Mouse (Mus musculus) embryonic stem cell, embryonic (primary cell): ENCODE measurements around the gene Ube2j2.

Experiments
- CTCF ChIA-PET, 4 experiments: fragments of 300-600 bp in 2 of 4; fragments of 350-600 bp in 2 of 4; sonication (Branson Sonifier 250); formaldehyde crosslinking; loops; one replicate each; lab custom pipeline; 2022; ENCODE audit warnings: inconsistent platforms in 2 of 4; lab: Charles Lee
- POLR2A ChIA-PET, 4 experiments: fragments of 300-600 bp in 2 of 4; fragments of 350-600 bp in 2 of 4; sonication (Branson Sonifier 250); formaldehyde crosslinking; loops; one replicate each; lab custom pipeline; 2022; ENCODE audit warnings: antibody characterized with exemption in 4 of 4, inconsistent platforms in 1 of 4; lab: Charles Lee

Ube2j2 gene

DNA sequence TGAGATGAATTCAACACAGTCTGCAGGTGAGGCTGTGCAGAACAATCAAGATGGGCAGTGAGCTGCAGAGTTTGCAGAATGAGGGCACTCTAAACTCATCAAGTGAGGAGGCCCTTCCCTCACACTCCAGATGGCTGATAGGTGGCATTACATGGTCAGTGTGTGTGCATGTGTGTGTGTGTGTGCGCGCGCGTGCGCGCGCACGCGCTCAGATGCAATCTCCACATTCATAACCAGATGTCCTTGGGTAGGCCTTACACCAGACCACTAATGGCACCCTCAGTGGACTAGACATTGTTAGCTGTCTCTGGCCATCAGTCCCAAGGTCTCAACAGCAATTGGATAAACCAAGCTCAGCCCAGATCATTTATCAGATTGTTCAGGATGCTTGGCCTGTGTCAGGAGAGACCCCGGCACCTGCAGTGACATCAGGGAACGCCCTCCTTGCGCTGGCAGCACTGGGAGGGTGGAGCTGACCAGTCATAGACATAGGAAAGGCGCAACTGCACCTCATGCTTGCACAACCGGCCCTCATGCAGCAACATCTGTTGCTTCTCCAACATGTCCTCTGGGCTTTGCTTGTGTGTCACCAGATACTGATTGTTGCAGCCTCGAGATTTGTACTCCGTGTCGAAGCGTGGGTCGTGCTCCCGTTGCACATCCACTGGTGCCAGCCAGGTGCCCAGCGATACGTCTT, 47.7 kb downstream of the Ube2j2 start:
- ChIA-PET CTCF (interaction anchor here in 3 of 4 experiments (0.7 to 1.7 kb wide), 3 partner anchors 29 to 92 kb away, joined by 3 to 4 read pairs (median 4); partner anchors contain the start of gene C1qtnf12 (in 1 of the 3)), POLR2A (interaction anchor here in 3 of 4 experiments (0.6 to 2.1 kb wide), 16 partner anchors 10 to 202 kb away, joined by 3 to 7 read pairs (median 3); partner anchors contain the start of genes 9430015G10Rik (in 1 of the 3), Mxra8 (in 1 of the 3) and Tnfrsf4 (in 1 of the 3))

DNA sequence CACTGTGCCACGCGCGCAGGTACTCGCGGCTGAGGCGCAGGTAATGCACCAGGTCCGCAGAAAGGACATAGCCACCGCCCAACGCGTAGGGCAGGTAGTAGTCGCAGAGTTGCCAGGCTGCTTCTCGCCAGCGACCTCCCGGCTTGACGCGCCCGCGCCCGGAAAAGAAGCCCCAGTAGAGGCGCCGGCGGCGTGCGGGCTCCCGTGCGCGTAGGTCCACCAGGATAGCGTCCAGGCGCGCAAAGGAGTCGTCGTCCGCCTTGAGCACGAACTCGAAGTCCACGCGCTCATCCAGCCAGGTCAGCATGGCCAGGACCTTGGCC, 48.2 kb downstream of the Ube2j2 start:
- POLR2A ChIA-PET = interaction anchor here in 3 of 4 experiments (0.6 to 2.1 kb wide), 12 partner anchors 18 to 201 kb away, joined by 3 to 7 read pairs (median 4); partner anchors contain the start of genes 9430015G10Rik (in 1 of the 3), Mxra8 (in 1 of the 3) and Tnfrsf4 (in 1 of the 3)
- CTCF ChIA-PET = interaction anchor here in 1 of 4 experiments (1.7 kb wide), 1 partner anchor 33 kb away, joined by 4 read pairs; no protein-coding TSS in a partner anchor

DNA sequence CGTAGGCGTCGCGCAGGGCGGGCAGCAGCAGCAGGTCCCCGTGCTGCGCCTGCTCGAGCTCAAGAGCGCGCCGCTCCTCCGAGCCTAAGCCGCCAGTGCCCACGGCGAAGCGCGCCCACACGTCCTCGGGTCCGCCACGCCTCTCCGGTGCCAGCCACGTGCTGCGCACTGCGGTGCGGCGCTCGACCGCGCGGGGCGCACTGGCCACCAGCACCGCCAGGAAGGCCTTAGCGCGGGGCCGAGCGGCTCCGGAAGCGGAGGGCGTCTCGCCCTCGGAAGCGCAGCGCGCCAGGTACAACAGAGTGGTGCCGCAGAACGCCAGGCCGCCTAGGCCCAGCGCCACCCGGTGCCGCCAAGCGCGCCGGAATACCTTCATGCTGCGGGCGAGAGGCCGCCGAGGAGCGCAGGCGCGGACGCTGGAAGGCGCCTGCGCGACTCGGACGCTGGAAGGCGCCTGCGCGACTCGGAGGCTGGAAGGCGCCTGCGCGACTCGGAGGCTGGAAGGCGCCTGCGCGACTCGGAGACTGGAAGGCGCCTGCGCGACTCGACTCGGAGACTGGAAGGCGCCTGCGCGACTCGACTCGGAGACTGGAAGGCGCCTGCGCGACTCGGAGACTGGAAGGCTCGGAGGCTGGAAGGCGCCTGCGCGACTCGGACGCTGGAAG, 48.7 kb downstream of the Ube2j2 start, which contains the start of the genes B3galt6 and Sdf4:
B3galt6 (minus strand) TSS at position 409 of the 665 bp plus-strand sequence.
Sdf4 (plus strand) TSS at position 632 of the 665 bp plus-strand sequence.
- ChIA-PET CTCF (interaction anchor here in 1 of 4 experiments (1.7 kb wide), 1 partner anchor 33 kb away, joined by 4 read pairs; no protein-coding TSS in a partner anchor), POLR2A (interaction anchor here in 3 of 4 experiments (0.7 to 4.8 kb wide), 14 partner anchors 17 to 201 kb away, joined by 3 to 26 read pairs (median 4); partner anchors contain the start of genes Mxra8 (in 1 of the 3), Tnfrsf4 (in 1 of the 3) and Ttll10 (in 1 of the 3))

DNA sequence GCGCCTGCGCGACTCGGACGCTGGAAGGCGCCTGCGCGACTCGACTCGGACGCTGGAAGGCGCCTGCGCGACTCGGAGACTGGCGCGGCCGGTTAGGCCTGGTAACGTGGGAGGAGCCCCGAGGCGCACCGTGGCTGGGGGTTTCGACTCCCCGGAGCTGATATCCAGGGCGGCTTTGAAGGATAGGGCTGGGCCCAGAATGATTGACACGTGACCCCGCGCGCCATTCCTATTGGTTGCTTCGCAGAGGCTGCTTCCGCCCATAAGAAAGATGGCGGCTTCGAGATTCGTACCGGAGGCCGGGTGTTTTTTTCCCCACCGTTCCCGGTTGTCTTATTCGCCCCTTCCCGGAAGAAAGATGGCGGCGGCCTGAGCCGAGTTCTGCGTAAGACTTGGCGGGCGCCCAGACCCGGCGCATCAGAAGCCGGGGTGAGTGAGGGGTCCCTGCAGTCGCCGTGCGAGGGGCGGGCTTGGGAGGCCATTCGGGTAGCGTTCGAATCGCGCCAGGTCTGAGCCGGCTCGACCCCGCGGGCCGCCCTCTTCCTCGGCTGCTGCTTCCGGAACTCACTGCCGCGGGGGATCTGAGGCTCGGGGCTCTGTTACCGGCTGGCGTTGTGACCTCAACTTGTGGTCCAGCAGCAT, 49.4 kb downstream of the Ube2j2 start:
- POLR2A ChIA-PET = interaction anchor here in 3 of 4 experiments (0.7 to 4.8 kb wide), 14 partner anchors 10 to 159 kb away, joined by 3 to 26 read pairs (median 4); partner anchors contain the start of genes Cptp (in 1 of the 3), Ints11 (in 1 of the 3), Tnfrsf4 (in 1 of the 3) and Ttll10 (in 1 of the 3)
- CTCF ChIA-PET = interaction anchor here in 1 of 4 experiments (0.6 kb wide), 1 partner anchor 56 kb away, joined by 3 read pairs; no protein-coding TSS in a partner anchor

DNA sequence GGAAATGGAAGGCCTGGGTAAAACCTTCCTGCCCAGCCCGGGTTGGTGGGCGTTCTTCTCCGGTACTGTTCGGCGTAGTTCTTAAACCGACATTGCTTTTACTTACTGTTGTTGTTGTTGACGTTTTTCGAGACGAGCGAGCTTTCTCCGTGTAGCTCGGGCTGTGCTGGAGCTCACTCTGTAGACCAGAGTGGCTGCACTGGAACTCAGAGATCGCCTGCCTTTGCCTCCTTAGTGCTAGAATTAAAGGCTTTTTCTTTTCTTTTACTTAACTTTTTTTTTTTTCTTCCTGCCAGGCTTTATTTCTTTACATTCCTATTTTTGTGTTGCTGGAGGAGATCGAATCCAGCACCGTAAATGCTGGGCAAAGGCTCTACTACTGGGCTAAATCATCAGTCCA, 50.0 kb downstream of the Ube2j2 start:
- ChIA-PET POLR2A (interaction anchor here in 2 of 4 experiments (0.6 to 4.8 kb wide), 15 partner anchors 10 to 160 kb away, joined by 3 to 26 read pairs (median 4); partner anchors contain the start of genes Cptp (in 1 of the 2), Ints11 (in 1 of the 2), Tnfrsf4 (in 1 of the 2) and Ttll10 (in 1 of the 2)), CTCF (interaction anchor here in 1 of 4 experiments (0.7 kb wide), 1 partner anchor 13 kb away, joined by 3 read pairs; no protein-coding TSS in a partner anchor)

DNA sequence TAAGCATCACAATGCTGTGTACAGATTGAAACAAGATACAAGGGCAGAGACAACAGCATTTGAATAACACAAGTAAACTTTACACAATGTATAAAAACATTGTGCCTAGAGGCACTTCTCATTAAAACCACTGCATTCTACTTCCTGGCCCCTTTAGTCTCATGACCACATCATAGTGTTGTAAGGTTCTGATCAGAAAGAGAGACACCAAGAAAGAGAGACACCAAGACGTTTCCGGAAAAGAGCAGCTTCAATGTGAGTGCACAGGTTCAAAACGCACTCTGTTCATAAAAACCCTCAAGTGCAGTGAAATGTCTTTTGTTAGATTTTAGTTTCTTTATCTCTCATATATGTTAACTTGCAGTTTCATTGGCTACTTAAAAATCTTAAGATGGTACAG, 60.5 kb downstream of the Ube2j2 start:
- ChIA-PET CTCF (no interaction called here), POLR2A (interaction anchor here in 2 of 4 experiments (0.5 to 3.4 kb wide), 5 partner anchors 8 to 454 kb away, joined by 3 to 10 read pairs (median 6); no protein-coding TSS in a partner anchor)

DNA sequence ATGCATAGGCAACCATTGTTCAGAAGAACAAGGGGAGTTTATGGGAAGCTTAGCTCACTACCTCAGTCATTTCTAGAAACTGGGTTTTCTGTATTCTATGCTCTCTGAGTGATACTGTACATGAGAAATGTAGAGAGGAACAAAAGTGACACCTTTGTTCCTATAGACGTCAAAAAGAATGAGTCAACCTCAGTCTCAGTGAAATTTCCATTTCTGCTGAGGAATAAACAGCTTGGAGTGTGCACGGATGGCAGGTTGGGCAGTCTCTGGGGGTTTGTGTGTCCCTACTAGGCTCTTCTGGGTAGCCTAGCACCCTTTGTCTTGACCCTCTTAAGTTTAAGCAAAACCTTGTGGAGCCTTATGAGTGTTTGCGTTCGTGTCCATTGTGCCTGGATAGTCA, 64.7 kb downstream of the Ube2j2 start:
- CTCF ChIA-PET = no interaction called here
- POLR2A ChIA-PET = interaction anchor here in 1 of 4 experiments (2.3 kb wide), 1 partner anchor 14 kb away, joined by 10 read pairs; the partner anchor contains the start of genes B3galt6 and Sdf4
